Mouse (Mus musculus): ENCODE results near the gene Sh3rf3. TPM values are rescaled to one million over a fixed set of nuclear protein-coding genes. Genes with fewer than 3 reads are reported as not detected.

The Sh3rf3 gene
- total RNA-seq, 2 experiments from 2014 or later, result 2.6 to 3.2 TPM

DNA sequence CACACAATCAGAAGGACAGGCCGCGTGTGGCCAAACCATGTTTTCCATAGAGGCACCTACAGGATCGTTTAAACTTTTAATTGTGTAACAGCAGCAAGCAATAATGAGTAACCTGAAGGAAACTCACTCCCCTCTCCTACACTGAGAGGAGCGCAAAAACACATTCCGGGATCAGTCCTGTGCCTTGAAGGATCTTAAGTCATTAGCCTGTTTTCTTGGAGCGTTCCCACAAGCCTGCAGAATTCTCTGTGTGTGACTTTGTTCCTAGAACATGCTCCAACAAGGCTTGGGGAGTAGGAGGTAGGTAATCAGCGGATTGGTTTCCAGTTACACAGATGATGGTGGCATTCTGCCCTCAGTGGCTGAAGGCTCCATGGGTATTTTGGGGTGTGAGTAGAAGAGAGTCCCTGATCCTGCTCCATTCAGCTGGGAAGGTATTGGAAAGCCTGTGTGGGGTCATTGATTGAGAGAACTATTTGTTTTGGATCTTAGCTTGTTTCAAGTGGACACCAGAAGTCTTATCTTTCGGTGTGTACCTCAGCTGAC, 108.6 kb downstream of the Sh3rf3 start:
- DNase-seq, result no peak

DNA sequence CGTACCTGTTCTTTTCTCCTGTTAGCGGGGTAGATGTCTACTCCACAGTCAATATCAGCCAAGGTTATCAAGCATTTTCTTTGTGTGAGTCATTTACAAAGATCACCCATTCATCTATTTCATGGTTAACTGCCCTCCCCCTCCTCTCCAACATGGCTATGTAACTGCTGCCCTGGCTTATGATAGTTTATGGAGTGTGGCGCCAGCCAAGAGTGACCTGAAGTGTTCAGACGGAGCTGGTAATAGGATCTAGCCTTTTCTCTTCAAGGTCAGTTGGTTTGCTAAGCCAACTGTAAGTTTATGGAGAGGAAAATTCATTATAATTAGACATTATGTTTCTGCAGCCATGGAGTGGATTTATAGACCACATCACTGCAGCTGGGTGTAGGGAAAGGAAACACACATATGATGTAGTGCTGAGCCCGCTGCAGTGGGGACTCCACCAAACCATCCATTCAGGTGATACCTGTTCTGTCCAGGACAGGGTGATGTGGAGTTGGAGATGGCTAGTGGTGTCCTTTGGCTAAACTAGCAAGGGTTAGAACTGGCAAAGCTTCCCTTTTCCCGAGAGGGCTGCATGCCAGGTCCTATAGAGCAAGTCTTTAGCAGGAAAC, 109.2 kb downstream of the Sh3rf3 start:
- DNase-seq, result no peak

- DNase-seq, result no peak
Measured at GRCm38 (mm10) chr10:58922993-58923392, 109.8 kb downstream of the Sh3rf3 start.

GRCm38 (mm10) chr10:58926578-58926977, 113.4 kb downstream of the Sh3rf3 start:
- DNase-seq, result no peak

DNA sequence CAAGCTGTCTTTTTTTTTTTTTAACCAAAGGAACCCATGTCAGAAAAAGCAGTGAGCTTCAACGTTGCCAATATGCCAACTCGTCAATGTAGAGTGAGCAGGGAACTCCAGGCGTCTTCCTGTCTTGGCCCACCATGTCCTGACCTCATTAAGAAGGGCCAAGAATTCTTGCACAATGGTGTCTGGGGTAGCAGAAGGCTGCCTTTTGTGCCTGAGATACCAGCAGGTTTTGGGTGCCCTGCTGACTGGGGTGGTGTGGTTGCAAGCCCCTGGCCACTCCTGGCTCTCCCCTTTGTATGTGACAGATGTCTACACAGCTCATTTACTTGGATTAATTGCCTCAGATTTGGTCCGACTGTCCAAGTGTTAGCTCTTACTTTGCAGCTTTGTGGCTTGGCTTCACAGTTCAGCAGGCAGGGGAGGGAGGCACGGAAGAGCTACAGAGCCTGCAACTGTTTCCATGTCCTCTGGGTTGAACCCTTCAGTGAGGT, 115.8 kb downstream of the Sh3rf3 start:
- DNase-seq, result no peak

GRCm38 (mm10) chr10:58932151-58932773, 119.1 kb downstream of the Sh3rf3 start:
- DNase-seq, result no peak

DNA sequence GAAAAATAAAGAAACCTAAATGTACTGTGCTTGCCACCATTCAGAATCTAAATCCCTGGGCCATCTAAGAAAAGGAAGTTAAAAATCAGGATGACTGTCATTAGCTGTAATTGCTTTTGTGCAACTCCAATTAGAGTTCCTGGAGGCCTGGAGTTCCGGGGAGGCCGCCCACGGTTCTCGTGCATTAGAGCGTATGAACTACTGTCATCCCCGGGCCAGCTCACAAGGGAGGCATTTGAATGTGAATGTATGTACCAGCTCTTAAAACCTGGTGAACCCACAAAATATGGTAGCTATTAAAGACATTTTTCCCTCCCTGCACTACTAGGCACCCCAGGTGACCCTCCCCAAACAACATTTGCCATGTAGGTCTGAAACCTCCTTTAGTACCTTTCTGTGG, 122.4 kb downstream of the Sh3rf3 start:
- no peak for DNase-seq

GRCm38 (mm10) chr10:58936441-58936860, 123.3 kb downstream of the Sh3rf3 start:
- DNase-seq, result no peak

GRCm38 (mm10) chr10:58937521-58937920, 124.4 kb downstream of the Sh3rf3 start:
- DNase-seq, result no peak

DNA sequence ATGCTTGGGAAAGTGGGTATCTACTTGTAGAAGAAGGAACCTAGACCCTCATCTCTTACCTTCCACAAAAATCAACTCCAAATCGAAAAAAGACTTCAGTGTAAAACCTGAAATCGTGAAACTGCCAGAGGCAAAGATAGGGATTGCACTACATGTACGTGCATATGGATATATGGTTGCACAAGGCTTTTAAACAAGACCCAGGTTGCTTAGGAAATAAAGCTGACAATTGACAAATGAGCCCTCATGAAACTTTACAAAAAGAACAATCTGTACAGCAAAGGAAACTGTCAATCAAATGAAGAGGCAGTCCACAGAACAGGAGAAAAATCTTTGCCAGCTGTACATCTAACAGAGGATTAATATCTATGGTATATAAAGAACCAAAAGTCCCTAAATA, 129.7 kb downstream of the Sh3rf3 start:
- DNase-seq, result no peak

DNA sequence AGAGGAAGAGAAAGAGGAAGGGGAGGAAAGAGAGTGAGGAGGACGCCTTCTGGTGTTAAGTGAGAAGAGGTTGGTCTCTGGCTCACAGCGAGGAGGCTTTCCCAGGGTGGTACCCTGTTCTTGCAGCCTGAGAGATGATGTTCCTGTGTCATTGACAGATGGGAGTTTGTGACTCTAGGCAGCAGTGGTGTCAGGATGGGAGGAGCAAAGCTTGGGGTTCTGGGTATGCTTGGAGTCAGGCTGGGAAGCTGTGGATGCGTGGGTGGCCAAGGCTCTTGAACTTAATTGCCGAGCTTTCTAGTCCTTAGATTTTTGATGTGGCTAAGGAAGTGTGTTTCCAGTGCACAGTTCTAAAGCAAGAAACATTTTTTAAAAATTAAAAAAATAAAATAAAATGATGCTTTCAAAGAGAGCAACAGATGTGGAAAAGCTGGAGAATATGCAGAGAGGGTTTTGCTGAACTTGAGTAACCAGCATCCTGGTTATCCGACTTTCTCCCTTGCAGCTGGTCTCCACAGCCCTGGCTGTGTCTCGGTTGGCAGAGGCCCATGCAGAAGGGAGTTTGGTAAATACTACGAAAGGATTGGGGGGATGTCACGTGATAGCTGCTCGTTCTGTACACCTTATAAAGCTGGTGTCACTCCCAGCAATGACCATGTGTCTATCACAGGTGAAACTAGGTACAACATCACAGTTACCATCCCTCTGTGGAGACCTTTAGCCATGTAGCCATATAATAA, 130.7 kb downstream of the Sh3rf3 start:
- DNase-seq, result no peak

DNA sequence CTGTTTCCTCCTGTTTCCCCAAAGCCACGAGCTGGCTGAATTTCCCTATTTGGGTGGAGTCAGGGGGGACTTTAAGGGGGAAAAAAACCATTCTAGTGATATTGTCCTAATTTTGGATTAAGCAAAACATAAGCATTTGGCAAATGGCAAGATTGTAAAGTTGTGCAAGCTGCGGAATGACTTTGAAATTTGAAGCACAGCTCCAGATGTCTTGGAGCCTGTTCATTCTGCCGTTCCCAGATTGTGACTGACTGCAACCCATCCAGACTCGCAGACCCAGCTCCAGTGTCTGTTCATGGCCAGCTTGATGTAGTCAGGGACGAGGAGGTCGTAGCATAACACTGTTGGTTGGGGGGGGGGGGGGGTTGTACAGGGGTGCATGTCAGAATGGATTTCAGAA, 131.8 kb downstream of the Sh3rf3 start:
- no peak for DNase-seq

DNA sequence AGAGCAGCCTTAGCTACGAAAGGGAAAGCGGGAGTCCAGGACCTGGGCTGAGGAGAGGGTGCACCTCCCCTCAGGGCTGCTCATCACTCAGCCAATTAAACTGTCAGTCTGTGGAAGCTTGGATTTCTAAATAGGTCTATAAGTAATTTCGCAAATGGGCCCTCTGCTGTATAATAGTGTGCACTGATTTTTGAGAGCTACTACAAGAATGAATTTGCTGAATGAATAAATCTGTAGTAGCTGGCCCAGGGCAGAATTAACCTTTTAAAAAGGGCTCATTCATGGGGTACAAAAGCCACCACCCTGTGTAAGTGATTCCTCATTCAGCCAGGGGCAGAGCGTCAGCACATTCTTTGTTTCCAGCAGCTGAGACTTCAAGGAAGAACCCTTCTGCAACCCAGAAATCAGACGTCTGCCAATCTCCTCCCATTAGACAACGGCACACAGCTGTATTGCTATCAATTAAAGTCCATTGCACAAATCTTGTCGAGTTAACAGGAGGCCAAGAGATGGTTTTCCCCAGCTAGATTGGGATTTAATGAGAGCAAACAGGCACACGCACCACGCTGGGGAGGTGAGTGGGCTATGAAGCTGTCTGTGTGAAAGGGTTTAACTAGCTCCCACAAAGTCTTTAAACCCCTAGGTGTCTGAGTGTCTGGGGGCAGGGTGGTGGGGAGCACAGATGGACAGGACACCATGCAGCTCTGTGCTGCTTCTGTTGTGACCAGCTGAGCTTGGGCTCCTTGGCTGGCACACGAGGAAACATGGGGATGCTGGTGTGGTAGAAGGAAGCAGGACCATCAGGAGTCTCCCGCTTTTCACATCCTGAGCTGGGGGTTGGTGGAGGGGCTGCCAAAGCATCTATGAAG, 136.8 kb downstream of the Sh3rf3 start:
- DNase-seq, result no peak

DNA sequence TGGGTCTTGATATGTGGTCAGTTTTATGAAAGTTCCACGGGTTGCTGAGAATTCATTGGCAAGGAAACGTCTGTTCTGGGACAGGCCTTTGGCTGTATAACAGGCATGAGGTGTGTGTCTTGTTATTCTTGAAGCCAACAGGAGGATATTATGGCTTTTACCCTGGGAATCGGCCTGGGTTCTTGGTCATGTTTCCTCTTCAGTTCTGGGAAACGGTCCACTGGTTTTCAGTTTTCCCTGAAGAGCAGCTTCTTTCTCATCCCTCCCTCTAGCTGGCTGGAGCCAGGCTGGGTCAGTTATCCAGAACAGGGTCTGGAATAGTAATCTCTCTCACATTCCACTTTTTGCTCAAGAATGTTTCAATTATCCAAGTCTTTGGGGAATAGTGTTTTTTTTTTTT, 147.0 kb downstream of the Sh3rf3 start:
- no peak for DNase-seq

- no peak for DNase-seq
Measured at GRCm38 (mm10) chr10:58968236-58968635, 155.1 kb downstream of the Sh3rf3 start.

GRCm38 (mm10) chr10:58969351-58969750, 156.2 kb downstream of the Sh3rf3 start:
- DNase-seq, result no peak

GRCm38 (mm10) chr10:58972115-58972514, 159.0 kb downstream of the Sh3rf3 start:
- no peak for DNase-seq

GRCm38 (mm10) chr10:58974138-58974537, 161.0 kb downstream of the Sh3rf3 start:
- DNase-seq, result no peak

DNA sequence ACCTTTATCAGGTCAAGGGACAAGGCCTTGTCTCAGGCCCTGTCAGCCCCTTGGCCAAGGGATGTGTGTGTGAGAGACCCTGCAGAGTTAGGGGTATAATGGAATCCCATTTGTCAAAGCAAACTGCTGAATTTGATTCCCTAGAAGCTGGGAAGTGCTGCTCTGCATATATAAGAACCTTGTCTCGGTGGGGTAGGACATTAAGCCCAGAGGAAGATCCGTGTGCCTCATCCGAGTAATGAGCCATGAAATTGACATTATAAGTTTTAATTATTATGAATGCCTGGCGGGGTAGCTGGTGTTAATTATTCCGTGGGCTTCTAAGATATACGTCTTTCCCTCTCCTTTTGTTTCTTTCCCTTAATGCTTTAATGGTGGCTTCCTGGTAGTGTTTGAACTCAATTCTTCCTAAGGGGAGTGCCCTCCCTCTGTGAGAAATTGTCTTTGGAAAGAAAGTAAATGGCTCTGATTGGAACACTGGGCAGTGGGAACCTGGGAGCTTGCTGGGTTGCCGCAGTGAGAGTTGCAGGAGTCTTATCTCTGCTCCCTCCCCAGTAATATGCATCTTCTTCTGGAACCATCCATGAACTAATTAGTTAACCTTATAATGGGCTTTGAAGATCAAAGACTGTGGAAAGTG, 166.3 kb downstream of the Sh3rf3 start:
- DNase-seq, result no peak

DNA sequence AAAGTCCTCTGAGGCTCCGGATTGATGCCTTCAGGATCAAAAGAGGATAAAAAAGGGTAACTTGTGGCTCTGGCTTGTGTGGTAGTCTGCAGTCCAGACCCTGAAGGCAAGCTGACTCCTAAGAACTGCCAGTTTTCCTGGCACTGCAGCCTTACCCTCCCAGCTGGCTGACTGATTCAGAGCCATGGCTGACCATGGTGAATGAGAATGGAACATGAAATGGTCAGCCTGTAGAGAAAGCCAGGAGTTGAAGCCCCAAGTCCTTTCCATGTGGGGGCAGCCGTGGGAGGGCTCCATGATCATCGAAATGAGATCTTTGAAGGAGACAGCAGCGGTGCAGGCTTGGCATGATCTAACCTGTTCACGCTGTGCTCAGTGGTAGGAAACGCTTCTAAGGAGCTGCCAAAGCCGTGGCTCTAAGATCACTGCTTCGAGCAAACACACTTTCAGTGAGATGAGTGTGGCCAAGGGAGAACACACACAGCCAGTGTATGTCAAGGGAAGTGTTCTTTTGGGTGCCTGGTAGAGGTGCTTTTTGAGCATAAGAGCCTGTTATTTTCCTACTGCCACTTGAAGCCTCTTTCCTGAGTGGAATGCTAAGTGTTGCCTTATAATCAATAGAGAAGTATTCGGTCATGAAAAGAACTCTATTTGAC, 168.6 kb downstream of the Sh3rf3 start:
- DNase-seq, result no peak

GRCm38 (mm10) chr10:58982546-58983154, 169.5 kb downstream of the Sh3rf3 start:
- DNase-seq, result no peak
